Mouse (Mus musculus) adrenal gland, postnatal 4 days (tissue): ENCODE measurements around the gene Racgap1. TPM values are rescaled to one million over a fixed set of nuclear protein-coding genes. Genes with fewer than 3 reads are reported as not detected.

ENCODE experiments used
- DNase-seq, 2 experiments: peaks; one replicate each; pipeline ENCODE4 v3.0.0; 2021 to 2022; ENCODE audit warnings: low spot score in 2 of 2, mixed read lengths in 2 of 2
- total RNA-seq, 2 experiments: library from RNA; stranded (reverse); gene quantifications; 2 replicates each; pipeline ENCODE4 v1.2.3; 2021

Racgap1 gene
- total RNA-seq, 2 experiments from 2014 or later: 49.9 to 55.4 TPM

GRCm38 (mm10) chr15:99622063-99622462 is 29.4 kb downstream of the Racgap1 start:
- no peak for DNase-seq

DNA sequence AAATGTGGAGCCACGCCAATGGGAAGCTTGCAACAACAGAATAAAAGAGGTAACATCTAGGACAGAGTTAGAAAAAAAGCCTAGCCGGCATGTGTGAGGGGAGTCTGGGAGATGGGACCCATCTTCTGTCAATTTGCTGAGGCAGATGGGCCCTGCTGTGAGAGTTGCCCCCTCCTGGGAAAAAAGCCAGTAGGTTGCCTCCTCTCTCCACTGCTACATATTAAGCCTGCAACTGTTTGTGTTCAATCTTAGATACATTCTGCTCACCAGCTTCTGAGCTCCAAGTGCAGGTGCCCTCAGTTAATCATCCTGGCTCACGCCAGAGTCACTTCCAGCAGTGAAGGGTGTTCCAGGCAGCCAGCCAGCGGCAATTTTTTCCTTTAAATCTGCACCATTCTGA is 31.6 kb downstream of the Racgap1 start:
- DNase-seq: no peak

DNA sequence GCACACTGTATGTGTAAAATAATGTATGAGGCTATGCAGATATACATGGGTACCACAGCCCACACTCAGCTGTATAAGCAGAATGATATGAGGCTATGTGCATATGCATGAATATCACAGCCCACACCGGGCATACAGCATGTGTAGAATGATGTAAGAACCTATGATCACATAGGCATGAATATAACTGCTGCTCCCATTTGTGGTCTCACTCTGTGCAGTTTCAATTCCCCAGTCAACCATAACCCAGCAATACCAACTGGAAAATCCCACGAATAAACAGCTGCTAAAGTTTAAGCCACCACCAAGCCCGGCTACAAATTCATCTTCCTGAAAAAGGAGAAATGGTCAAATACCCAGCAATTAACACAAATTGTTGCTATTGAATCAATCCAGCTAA is 32.9 kb downstream of the Racgap1 start:
- DNase-seq: no peak

GRCm38 (mm10) chr15:99615246-99615645 is 36.2 kb downstream of the Racgap1 start:
- no peak for DNase-seq

- no peak for DNase-seq
Measured at GRCm38 (mm10) chr15:99614753-99615152, 36.7 kb downstream of the Racgap1 start.

DNA sequence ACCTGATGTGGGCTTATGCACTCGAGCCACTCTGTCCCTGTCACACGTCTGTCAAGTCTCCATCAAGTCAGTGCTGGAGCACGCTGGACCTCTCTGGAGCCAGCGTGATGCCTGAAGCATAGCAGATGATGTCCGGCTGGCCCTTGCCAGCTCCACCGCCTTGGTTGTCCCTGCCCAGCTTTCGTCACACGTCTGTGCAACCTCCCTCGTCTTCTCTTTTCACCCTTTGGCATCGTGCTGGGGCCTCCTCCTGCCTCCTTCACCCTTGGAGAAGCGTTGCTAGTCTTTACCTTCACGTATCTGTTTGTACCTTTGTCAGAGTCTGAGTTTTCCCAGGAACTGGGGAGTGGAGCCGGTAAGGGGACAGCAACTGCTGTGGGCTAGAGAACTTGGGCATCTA is 37.2 kb downstream of the Racgap1 start:
- DNase-seq: no peak

GRCm38 (mm10) chr15:99611563-99611962 is 39.9 kb downstream of the Racgap1 start:
- DNase-seq: no peak

DNA sequence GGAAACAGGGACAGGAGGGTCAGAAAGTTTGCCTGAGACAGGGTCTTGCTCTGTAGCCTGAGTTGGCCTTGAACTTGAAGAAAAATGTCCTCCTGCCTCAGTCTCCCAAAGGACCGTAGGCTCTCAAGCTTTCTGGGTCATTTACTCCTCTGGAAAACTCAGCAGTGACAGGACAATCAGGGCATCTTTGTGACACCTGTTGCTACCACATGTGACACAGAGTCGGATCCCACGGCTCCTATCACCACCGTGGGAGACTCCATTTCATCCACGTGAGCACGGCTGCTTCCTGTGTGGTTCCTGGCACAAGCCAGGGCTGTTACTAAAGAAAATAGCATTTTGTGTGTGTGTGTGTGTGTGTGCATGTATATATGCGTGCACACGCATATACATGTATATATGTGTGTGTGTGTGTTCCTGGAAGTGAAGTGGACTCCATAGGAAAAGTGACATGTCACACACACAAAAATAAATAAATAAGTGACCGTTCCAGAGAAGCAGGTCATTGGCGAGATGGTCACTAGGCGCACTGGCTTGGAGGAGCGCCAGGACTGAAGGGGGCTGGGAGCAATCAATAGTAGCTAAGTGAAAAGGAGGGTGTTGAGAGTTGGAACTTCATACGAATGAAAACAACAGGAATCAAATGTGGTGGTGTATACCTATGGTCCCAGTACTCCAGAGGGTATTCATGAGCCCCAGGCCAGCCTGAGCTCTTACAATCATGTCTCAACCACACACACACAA is 42.9 kb downstream of the Racgap1 start:
- DNase-seq: no peak

GRCm38 (mm10) chr15:99607388-99608113 is 43.9 kb downstream of the Racgap1 start:
- DNase-seq: no peak

DNA sequence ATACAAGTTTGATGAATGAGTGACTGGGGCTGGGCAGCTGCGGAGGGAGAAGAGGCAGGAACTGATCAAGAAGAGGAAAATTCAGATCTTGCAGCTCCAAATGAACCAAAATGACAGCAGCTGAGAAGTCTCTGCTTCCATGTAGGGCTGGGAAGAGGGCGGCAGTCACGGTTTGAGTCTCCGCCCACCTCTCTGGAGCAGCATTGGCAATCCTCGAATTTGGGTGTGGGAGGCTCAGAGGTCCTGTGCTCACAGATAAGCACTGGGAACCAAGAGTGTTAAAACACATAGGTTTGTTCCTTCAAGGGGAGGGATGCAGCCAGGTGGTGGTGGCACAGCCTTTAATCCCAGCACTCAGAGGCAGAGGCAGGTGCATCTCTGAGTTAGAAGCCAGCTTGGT is 44.9 kb downstream of the Racgap1 start:
- DNase-seq: no peak

DNA sequence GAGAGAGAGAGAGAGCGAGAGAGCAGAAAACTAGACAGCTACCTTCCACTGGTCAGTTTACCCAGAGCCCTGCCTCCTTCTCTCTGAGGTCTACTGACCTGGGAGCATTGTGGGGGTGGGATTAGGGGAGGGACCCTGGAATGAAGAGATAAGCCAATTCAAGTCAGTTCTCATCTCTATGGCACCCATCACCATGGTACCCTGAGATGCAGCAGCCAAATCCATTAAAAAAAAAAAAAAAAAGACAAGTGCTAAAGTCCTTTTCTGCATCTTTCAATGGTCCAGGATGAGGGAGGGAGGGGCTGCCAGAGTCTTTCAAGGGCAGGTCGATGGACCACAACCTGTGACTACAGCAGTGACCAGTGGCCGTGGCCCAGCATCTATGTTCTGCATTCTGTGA is 45.9 kb downstream of the Racgap1 start:
- DNase-seq: no peak

DNA sequence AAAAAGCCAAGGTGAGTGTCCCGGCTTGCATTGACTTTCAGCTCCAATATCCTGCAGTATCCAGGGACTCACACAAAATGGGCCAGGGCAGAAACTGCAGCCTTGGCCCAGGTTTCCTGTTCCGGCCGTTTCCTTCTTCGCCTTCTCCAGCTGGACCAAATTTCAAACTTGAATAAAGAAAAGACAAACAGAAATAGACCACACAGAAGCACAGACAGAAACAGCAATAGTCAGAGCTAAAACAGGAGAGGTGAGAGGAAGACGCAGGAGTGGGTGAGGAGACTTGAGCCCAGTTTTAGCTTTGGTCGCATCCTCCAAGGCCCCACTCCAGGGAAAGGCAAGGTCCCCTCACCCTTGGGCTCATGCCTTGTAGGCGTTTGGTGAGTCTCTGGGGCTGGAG is 48.2 kb downstream of the Racgap1 start:
- DNase-seq: no peak

DNA sequence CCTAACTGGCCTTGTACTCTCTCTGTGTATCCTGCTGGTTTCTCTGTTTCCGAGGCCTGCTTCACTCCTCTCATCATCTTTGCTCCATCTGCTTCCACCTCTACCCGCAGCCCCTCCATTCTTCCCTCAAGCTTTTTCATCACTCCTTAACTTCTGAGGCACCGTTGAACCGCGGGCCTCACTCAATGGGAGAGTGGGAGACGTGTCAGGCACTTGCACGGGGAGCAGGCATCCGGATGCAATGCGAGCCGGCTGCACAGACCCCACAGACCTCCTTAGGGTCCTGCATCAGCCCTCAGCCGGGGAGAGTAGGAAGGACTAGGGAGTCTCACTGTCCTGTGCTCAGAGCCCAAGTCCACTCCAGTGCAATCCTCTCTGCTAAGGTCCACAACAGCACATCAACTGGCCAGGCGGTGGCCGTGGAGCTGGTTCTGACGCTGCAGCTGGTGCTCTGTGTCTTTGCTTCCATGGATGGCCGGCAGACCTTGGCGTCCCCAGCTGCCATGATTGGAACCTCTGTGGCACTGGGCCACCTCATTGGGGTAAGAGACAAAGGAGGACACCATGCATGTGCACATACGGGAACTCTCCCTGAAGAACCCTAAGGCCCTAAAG is 49.1 kb downstream of the Racgap1 start:
- DNase-seq: no peak

- no peak for DNase-seq
Measured at GRCm38 (mm10) chr15:99601823-99602120, 49.7 kb downstream of the Racgap1 start.

DNA sequence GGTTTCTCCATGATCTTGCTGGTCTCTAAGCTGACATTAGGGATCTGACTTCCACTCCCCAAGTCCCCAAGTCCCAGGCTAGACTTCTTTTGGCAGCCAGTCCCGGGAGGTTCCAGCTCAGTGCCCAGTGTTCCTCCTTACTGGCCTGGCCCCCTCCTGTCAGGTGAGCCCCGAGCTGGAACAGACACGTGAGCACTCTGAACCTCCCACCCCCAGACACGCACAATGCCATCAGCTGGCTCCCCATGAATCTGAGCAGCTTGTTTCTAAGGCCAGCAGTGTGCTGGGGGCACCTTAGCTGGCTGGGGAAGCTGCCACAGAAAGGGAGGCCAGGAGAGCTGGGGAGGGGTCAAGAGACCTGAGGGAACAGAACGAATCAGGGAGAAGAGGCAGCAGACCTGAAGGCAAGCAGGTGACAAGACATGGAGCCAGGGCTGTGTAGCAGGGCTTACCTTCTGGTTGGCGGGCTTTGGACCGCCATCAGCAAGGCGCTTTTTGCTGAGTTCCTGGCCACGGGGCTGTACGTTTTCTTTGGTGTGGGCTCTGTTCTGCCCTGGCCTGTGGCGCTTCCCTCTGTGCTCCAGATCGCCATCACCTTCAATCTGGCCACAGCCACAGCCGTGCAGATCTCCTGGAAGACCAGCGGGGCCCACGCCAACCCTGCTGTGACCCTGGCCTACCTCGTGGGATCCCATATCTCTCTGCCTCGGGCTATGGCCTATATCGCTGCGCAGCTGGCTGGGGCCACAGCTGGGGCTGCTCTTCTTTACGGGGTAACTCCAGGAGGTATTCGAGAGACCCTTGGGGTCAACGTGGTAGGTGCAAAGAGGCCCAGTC is 50.3 kb downstream of the Racgap1 start, which contains the start of gene Aqp6:
Aqp6 (plus strand) TSS at position 415 of the 837 bp plus-strand sequence.
- DNase-seq: no peak

- no peak for DNase-seq
Measured at GRCm38 (mm10) chr15:99599245-99600070, 52.0 kb downstream of the Racgap1 start.

GRCm38 (mm10) chr15:99597596-99597995 is 53.9 kb downstream of the Racgap1 start:
- DNase-seq: no peak

DNA sequence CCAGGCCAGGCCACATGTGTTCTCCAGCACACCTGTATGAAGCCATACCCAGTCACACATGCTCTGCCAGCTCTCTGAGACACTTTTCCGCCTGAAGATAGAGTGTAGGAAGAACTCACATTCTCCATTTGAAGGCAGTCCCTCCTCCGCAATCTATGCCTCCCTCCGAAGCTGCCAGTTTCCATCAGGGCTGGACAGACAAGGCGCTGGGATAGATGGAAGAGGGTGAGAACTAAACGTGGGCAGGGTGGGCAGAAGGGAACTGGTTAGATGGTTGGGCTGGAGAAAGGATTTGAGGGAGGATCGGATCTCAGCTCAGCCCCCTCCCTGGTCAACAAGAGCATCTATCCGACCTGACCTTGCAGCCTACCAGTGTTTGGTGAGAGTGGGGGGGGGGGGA is 54.6 kb downstream of the Racgap1 start:
- DNase-seq: no peak

DNA sequence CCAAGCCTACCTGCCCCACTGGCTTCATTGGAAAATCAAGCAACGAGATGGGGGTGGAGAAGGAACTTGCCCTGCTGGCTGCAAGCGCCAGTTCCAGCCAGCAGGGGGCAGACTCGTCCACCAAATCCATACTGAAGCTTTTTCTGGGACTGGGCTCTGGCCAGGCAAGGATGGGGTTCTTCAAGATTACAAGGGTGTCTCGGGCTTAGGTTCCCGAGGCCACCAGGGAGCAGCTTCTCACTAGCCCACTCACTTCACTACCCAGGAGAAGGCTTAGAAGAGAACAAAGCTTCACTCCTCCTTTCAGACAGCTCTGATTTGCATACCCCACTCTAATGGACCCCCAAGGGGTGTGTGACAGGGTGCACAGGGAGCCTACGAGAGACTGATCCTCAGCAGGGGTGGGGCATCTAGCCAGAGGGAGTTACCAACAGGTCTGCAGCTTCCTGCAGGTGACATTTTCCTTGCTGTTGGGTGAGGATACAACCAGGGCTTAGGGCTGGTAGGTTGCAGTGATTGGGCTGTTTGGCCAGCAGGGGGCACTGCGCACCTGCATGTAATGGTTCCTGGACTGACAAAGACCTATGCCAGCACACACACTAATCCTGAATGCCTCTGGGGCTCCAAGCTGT is 55.3 kb downstream of the Racgap1 start:
- peak; percentile 79 to 80 for DNase-seq

GRCm38 (mm10) chr15:99594951-99595350 is 56.5 kb downstream of the Racgap1 start:
- DNase-seq: no peak
